Comparison of ENCODE assay signal across 8 mouse cellular contexts in the genomic region with DNA sequence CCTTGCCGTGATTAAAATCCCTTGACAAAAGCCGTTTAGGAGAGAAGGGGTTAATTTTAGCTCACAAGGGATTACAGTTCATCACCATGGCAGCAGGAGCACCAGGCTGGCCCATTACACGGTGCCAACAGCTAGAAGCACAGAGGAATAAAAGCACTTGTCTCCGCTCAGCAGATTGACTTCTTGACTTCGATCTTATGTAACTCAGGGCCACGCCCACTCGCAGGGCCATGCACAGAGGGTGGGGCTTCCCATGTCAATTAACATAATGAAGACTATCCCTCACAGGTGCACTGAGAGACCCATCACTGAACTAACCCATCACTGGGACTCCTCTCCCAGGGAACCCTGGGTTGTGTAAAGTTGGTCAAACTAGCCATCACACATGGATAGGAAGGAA. TPM values are rescaled to one million over a fixed set of nuclear protein-coding genes. Genes with fewer than 3 reads are reported as not detected.
DNase-seq lines count a peak whose midpoint lies in the region; ATAC-seq and TF ChIP-seq lines count a peak whose summit lies in the region.
"Had no signal": no experiment of that assay in that cellular context is flagged by ENCODE, and none has a peak within 500 bp of the region (broad histone marks: within the 10 kb centered on the region; RNA-seq: fewer than 3 reads in every experiment).

No protein-coding gene starts in this region.

- H3K9ac ChIP-seq in limb, embryonic 14.5 days (ENCODE audit: low read depth, low read length, severe bottlenecking) = no peak overlapping the region
- no peak overlapping the region for H3K9ac ChIP-seq in lung, embryonic 14.5 days
- H3K9ac ChIP-seq in stomach, postnatal 0 days (ENCODE audit: low read length) = no peak overlapping the region

- DNase-seq in limb, embryonic 14.5 days (ENCODE audit: low spot score) = peak; percentile 2
- no peak for DNase-seq in limb, embryonic 10.5 days (ENCODE audit: low spot score)
- peak; percentile 14 for DNase-seq in lung, embryonic 14.5 days
- DNase-seq in retina, embryonic 14.5 days (ENCODE audit: low spot score) = peak; percentile 51
- DNase-seq in stomach, postnatal 0 days (ENCODE audit: low spot score) = no peak

- H3K4me1 ChIP-seq in limb, embryonic 14.5 days (ENCODE audit: control insufficient read depth, insufficient read depth, low read length) = peaks cover 16% of the 10 kb centered on the region
- H3K4me1 ChIP-seq in limb, embryonic 10.5 days = peaks cover 33% of the 10 kb centered on the region
- H3K4me1 ChIP-seq in lung, embryonic 14.5 days (ENCODE audit: insufficient read depth) = peaks cover 9% of the 10 kb centered on the region; the same call in 1 of the 2 replicates
- H3K4me1 ChIP-seq in stomach, postnatal 0 days (replicated peaks; ENCODE audit: control insufficient read depth, insufficient read depth) = no peaks in the 10 kb centered on the region

- TF ChIP-seq POLR2A in limb, embryonic 14.5 days (IDR thresholded peaks at IDR 0.05; ENCODE audit: borderline replicate concordance, extremely low read depth, insufficient read depth, insufficient read length) = no peak

- H3K36me3 ChIP-seq in limb, embryonic 14.5 days (ENCODE audit: control insufficient read depth, insufficient read depth, low read length) = no peaks in the 10 kb centered on the region
- H3K36me3 ChIP-seq in limb, embryonic 10.5 days = no peaks in the 10 kb centered on the region
- H3K36me3 ChIP-seq in lung, embryonic 14.5 days (ENCODE audit: insufficient read depth) = no peaks in the 10 kb centered on the region
- H3K36me3 ChIP-seq in stomach, postnatal 0 days (ENCODE audit: control insufficient read depth, insufficient read depth, low read length) = no peaks in the 10 kb centered on the region

- no peaks in the 10 kb centered on the region for H3K27me3 ChIP-seq in limb, embryonic 14.5 days (ENCODE audit: control insufficient read depth, insufficient read depth, low read length)
- H3K27me3 ChIP-seq in limb, embryonic 10.5 days (ENCODE audit: low read depth, poor library complexity, severe bottlenecking) = no peaks in the 10 kb centered on the region
- H3K27me3 ChIP-seq in lung, embryonic 14.5 days (ENCODE audit: insufficient read depth, low read length) = no peaks in the 10 kb centered on the region
- H3K27me3 ChIP-seq in stomach, postnatal 0 days (ENCODE audit: control insufficient read depth, insufficient read depth, low read length) = no peaks in the 10 kb centered on the region

- H3K9me3 ChIP-seq in limb, embryonic 14.5 days (ENCODE audit: control insufficient read depth, low read length) = no peaks in the 10 kb centered on the region
- H3K9me3 ChIP-seq in limb, embryonic 10.5 days (replicated peaks) = no peaks in the 10 kb centered on the region
- H3K9me3 ChIP-seq in lung, embryonic 14.5 days (ENCODE audit: low read depth, low read length) = no peaks in the 10 kb centered on the region
- no peaks in the 10 kb centered on the region for H3K9me3 ChIP-seq in stomach, postnatal 0 days (ENCODE audit: control insufficient read depth, low read length)

- TF ChIP-seq EP300 in stomach, postnatal 0 days (optimal IDR thresholded peaks at IDR 0.05) = no peak

- H3K4me2 ChIP-seq in limb, embryonic 14.5 days (replicated peaks; ENCODE audit: low read depth, low read length, severe bottlenecking) = no peak overlapping the region
- no peak overlapping the region for H3K4me2 ChIP-seq in lung, embryonic 14.5 days
- no peak overlapping the region for H3K4me2 ChIP-seq in stomach, postnatal 0 days (replicated peaks; ENCODE audit: low read depth)

- no peak overlapping the region for H3K27ac ChIP-seq in limb, embryonic 14.5 days (replicated peaks; ENCODE audit: low read depth, low read length)
- H3K27ac ChIP-seq in limb, embryonic 10.5 days = no peak overlapping the region
- no peak overlapping the region for H3K27ac ChIP-seq in lung, embryonic 14.5 days (ENCODE audit: low read depth)
- H3K27ac ChIP-seq in stomach, postnatal 0 days (replicated peaks) = no peak overlapping the region

- no peak for ATAC-seq in limb, embryonic 14.5 days (ENCODE audit: low FRiP score, low read depth)
- ATAC-seq in common myeloid progenitor, adult 5-6 weeks (replicated peaks; ENCODE audit: low read depth, poor library complexity, severe bottlenecking) = 0 out of 2 replicates have a peak, but pooled peaks have one; percentile 15
- ATAC-seq in lung, embryonic 14.5 days (ENCODE audit: insufficient read depth) = no peak
- ATAC-seq in megakaryocyte-erythroid progenitor cell, adult 5-6 weeks (replicated peaks; ENCODE audit: low FRiP score, low TSS enrichment, poor library complexity, severe bottlenecking) = no peak
- no peak for ATAC-seq in stomach, postnatal 0 days (ENCODE audit: low FRiP score, low TSS enrichment)

- no peak overlapping the region for H3K4me3 ChIP-seq in limb, embryonic 14.5 days (replicated peaks; ENCODE audit: low read length)
- no peak overlapping the region for H3K4me3 ChIP-seq in limb, embryonic 10.5 days
- H3K4me3 ChIP-seq in lung, embryonic 14.5 days (ENCODE audit: low read depth, low read length) = no peak overlapping the region
- H3K4me3 ChIP-seq in stomach, postnatal 0 days (ENCODE audit: low read depth, low read length) = no peak overlapping the region

- 48% methylated on average over 7 of the region's 7 CpGs for WGBS in limb, embryonic 14.5 days
- WGBS in limb, embryonic 10.5 days = 58% methylated on average over 7 of the region's 7 CpGs
- 27% methylated on average over 7 of the region's 7 CpGs for WGBS in lung, embryonic 14.5 days
- 33% methylated on average over 7 of the region's 7 CpGs for WGBS in stomach, postnatal 0 days

- TF ChIP-seq CTCF in lung, embryonic 14.5 days (IDR thresholded peaks at IDR 0.05; ENCODE audit: low read depth) = no peak
- TF ChIP-seq CTCF in stomach, postnatal 0 days (IDR thresholded peaks at IDR 0.05; ENCODE audit: low read depth) = no peak

RNA-seq across cellular contexts. Expression of gene Fig4, which starts 7.9 kb away (rescaled TPM):
- polyA plus RNA-seq in limb, embryonic 14.5 days (2012; rRNA removed) = 8.4 and 9.5 TPM in 2 replicates
- polyA plus RNA-seq in limb, embryonic 14.5 days (2014; fragmentation: Nextera tagmentation; extraction: Ambion mirVana) = 18.8 and 20.3 TPM in 2 replicates
- polyA plus RNA-seq in limb, embryonic 10.5 days (2016; fragmentation: Nextera tagmentation; extraction: Ambion mirVana) = 13.2 and 14.7 TPM in 2 replicates
- 25.7 and 32.0 TPM in 2 replicates for total RNA-seq in common myeloid progenitor, adult 5-6 weeks (2017)
- polyA plus RNA-seq in lung, embryonic 14.5 days (2014; fragmentation: Nextera tagmentation; extraction: Ambion mirVana) = 16.4 and 17.9 TPM in 2 replicates
- total RNA-seq in megakaryocyte-erythroid progenitor cell, adult 5-6 weeks (2014; fragmentation: Nextera tagmentation) = 11.8 and 12.8 TPM in 2 replicates
- total RNA-seq in megakaryocyte-erythroid progenitor cell, adult 5-6 weeks (2017) = 20.5 and 22.5 TPM in 2 replicates
- polyA plus RNA-seq in stomach, postnatal 0 days (2015; fragmentation: Nextera tagmentation; extraction: Ambion mirVana) = 10.1 and 11.4 TPM in 2 replicates

RNA-seq across cellular contexts. Expression of gene Ak9, which starts 8.6 kb away (rescaled TPM):
- polyA plus RNA-seq in limb, embryonic 14.5 days (2012; rRNA removed) = 0.01 TPM in 1 of 2 replicates, not detected in the other
- not detected in 2 replicates for polyA plus RNA-seq in limb, embryonic 14.5 days (2014; fragmentation: Nextera tagmentation; extraction: Ambion mirVana)
- not detected in 2 replicates for polyA plus RNA-seq in limb, embryonic 10.5 days (2016; fragmentation: Nextera tagmentation; extraction: Ambion mirVana)
- not detected in 2 replicates for total RNA-seq in common myeloid progenitor, adult 5-6 weeks (2017)
- polyA plus RNA-seq in lung, embryonic 14.5 days (2014; fragmentation: Nextera tagmentation; extraction: Ambion mirVana) = not detected in 2 replicates
- total RNA-seq in megakaryocyte-erythroid progenitor cell, adult 5-6 weeks (2014; fragmentation: Nextera tagmentation) = not detected in 2 replicates
- not detected in 2 replicates for total RNA-seq in megakaryocyte-erythroid progenitor cell, adult 5-6 weeks (2017)
- 0.01 TPM in 1 of 2 replicates, not detected in the other for polyA plus RNA-seq in stomach, postnatal 0 days (2015; fragmentation: Nextera tagmentation; extraction: Ambion mirVana)
- polyA plus RNA-seq: spleen, adult 2 months had no signal

Comparison
In these comparisons a context has a peak if more than half of its experiments do, and no peak if none do; other contexts are left out.
1. DNase-seq: peak in limb, embryonic 14.5 days (single experiment), lung, embryonic 14.5 days (single experiment) and retina, embryonic 14.5 days (single experiment); none in limb, embryonic 10.5 days (single experiment) and stomach, postnatal 0 days (single experiment).